Mouse (Mus musculus) lung, postnatal 0 days (tissue): ENCODE results near the gene Atxn7l2.

Experiments used
- CTCF ChIP-seq: IDR thresholded peaks from 2 replicates; pipeline ENCODE4 v1.5.1; 2016; ENCODE audit warnings: antibody characterized with exemption, mild to moderate bottlenecking
- EP300 ChIP-seq: IDR thresholded peaks from 2 replicates; pipeline ENCODE4 v1.6.1; 2016; ENCODE audit warnings: antibody characterized with exemption, mild to moderate bottlenecking, control low read depth

DNA sequence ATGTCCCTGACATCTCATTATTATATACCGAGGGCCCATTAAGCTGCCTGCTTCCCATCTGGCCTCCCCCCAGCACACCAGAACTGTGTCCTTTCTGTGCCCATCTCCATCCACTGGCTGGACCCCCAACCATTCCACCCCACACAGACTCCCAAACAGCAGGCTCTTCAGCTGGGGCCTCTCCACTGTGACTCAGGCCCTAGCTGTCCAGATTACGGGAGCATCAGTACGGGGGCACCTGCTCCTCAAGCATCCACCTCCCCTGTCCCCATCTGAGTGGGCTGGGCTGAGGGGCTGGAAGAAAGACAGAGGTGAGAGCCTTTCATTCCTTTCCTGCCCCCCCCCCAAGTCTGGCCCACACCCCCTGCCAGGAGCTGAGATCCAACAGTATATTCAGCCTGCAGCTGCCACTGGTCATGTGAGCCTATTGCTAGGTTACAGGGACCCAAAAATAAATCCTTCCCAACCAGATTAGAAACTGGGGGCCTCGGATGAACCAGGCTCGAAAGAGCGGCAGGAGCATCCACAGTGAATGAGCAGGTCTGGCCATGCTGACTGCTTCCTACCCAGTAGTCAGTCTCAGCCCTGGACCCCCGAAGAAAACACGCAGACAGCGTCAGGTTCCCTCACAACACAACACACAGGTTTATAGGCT lies 52.2 kb downstream of the Atxn7l2 start:
- TF ChIP-seq CTCF (no peak), EP300 (no peak)
